Mouse (Mus musculus) lung, adult 2 months (tissue): ENCODE results near the gene Limk2. TPM values are rescaled to one million over a fixed set of nuclear protein-coding genes. Genes with fewer than 3 reads are reported as not detected.

Experiments used
- DNase-seq: peaks from one replicate; pipeline ENCODE4 v3.0.0; 2022
- H3K4me1 ChIP-seq: fragments of 200-500 bp; 2 replicates; pipeline ENCODE4 v1.6.1; 2011; ENCODE audit warnings: low read length; ENCODE audit not compliant: control insufficient read depth, insufficient read depth
- H3K4me3 ChIP-seq: fragments of 200-500 bp; replicated peaks from 2 replicates; pipeline ENCODE3; 2011; ENCODE audit warnings: low read depth, mild to moderate bottlenecking, control low read depth, low read length; ENCODE audit errors: extremely low read depth
- CTCF ChIP-seq: fragments of 200-500 bp; IDR thresholded peaks from 2 replicates; pipeline ENCODE4 v1.5.1; 2011; ENCODE audit warnings: mild to moderate bottlenecking, low read length, control low read depth; ENCODE audit not compliant: insufficient read depth
- POLR2A ChIP-seq: fragments of 200-500 bp; IDR thresholded peaks from 2 replicates; pipeline ENCODE4 v1.6.1; 2011; ENCODE audit warnings: low read depth, mild to moderate bottlenecking, control low read depth, low read length, borderline replicate concordance; ENCODE audit errors: extremely low read depth
- WGBS: fragments of 180-500 bp; shearing (Covaris S2); methylation state at CpG from one replicate; pipeline ENCODE4 v1.1.7; 2018; 5-methylcytosine and 5-hydroxymethylcytosine counted together
- polyA plus RNA-seq: library from polyadenylated mRNA; depleted of rRNA; stranded (reverse); fragments of >200 nt; gene quantifications from 2 replicates; pipeline ENCODE4 v1.2.3, GENCODE M21; 2012

The Limk2 gene
- polyA plus RNA-seq, 1 experiment: 142 TPM

GRCm38 (mm10) chr11:3374741-3375140 is 34.2 kb downstream of the Limk2 start:
- TF ChIP-seq CTCF (no peak), POLR2A (no peak)
- H3K4me1 ChIP-seq: peaks cover 8% of the 10 kb centered on the region
- DNase-seq: no peak
- H3K4me3 ChIP-seq: no peak overlapping the region
- 54% methylated on average over 12 of the region's 12 CpGs for WGBS

- Histone ChIP-seq H3K4me1 (peaks cover 5% of the 10 kb centered on the region; the same call in 1 of the 2 replicates), H3K4me3 (no peak overlapping the region)
- TF ChIP-seq POLR2A (no peak), CTCF (no peak)
- 49% methylated on average over 7 of the region's 7 CpGs for WGBS
- DNase-seq: no peak
These were observed 34.7 kb downstream of the Limk2 start for GRCm38 (mm10) chr11:3374293-3374645.

GRCm38 (mm10) chr11:3373591-3374292 is 35.2 kb downstream of the Limk2 start:
- no peak overlapping the region for H3K4me3 ChIP-seq
- TF ChIP-seq CTCF (no peak), POLR2A (no peak)
- no peak for DNase-seq
- WGBS: 39% methylated on average over 7 of the region's 7 CpGs
- H3K4me1 ChIP-seq: peaks cover 5% of the 10 kb centered on the region; the same call in 1 of the 2 replicates

GRCm38 (mm10) chr11:3371599-3372295 is 37.2 kb downstream of the Limk2 start:
- 28% methylated on average over 7 of the region's 7 CpGs for WGBS
- no peak for DNase-seq
- peaks cover 5% of the 10 kb centered on the region; the same call in 1 of the 2 replicates for H3K4me1 ChIP-seq
- TF ChIP-seq CTCF (no peak), POLR2A (no peak)
- peak overlapping the region; percentile 40 for H3K4me3 ChIP-seq

GRCm38 (mm10) chr11:3370928-3371598 is 37.9 kb downstream of the Limk2 start:
- peaks cover 6% of the 10 kb centered on the region; the same call in 1 of the 2 replicates for H3K4me1 ChIP-seq
- TF ChIP-seq CTCF: no peak
- peak; percentile 65; the same call in 1 of the 2 replicates for TF ChIP-seq POLR2A
- peak; percentile 70 for DNase-seq
- 8% methylated on average over 27 of the region's 27 CpGs for WGBS
- peak overlapping the region; percentile 40 for H3K4me3 ChIP-seq

- TF ChIP-seq POLR2A (no peak), CTCF (no peak)
- H3K4me1 ChIP-seq: peaks cover 6% of the 10 kb centered on the region; the same call in 1 of the 2 replicates
- no peak for DNase-seq
- H3K4me3 ChIP-seq: no peak overlapping the region
- 59% methylated on average over 2 of the region's 2 CpGs for WGBS
These were observed 38.8 kb downstream of the Limk2 start for GRCm38 (mm10) chr11:3370162-3370561.

GRCm38 (mm10) chr11:3369449-3369848 is 39.5 kb downstream of the Limk2 start:
- WGBS: 73% methylated on average over 5 of the region's 5 CpGs
- no peak overlapping the region for H3K4me3 ChIP-seq
- H3K4me1 ChIP-seq: peaks cover 6% of the 10 kb centered on the region; the same call in 1 of the 2 replicates

GRCm38 (mm10) chr11:3368983-3369382 is 40.0 kb downstream of the Limk2 start:
- WGBS: 52% methylated on average over 7 of the region's 7 CpGs
- Histone ChIP-seq H3K4me3 (no peak overlapping the region), H3K4me1 (peaks cover 6% of the 10 kb centered on the region; the same call in 1 of the 2 replicates)
- peak; percentile 52 for DNase-seq
- TF ChIP-seq POLR2A (no peak), CTCF (no peak)

More at GRCm38 (mm10) chr11:3369449-3369848, 39.5 kb downstream of the Limk2 start:
- TF ChIP-seq POLR2A: no peak
- no peak for TF ChIP-seq CTCF
- DNase-seq: no peak

- Histone ChIP-seq H3K4me1 (peaks cover 2% of the 10 kb centered on the region; the same call in 1 of the 2 replicates), H3K4me3 (no peak overlapping the region)
- DNase-seq: no peak
- 67% methylated on average over 7 of the region's 7 CpGs for WGBS
- TF ChIP-seq CTCF (no peak), POLR2A (no peak)
These were observed 42.6 kb downstream of the Limk2 start for GRCm38 (mm10) chr11:3366411-3366810.
